Comparison of ENCODE assay signal across 15 mouse cellular contexts in the genomic region with DNA sequence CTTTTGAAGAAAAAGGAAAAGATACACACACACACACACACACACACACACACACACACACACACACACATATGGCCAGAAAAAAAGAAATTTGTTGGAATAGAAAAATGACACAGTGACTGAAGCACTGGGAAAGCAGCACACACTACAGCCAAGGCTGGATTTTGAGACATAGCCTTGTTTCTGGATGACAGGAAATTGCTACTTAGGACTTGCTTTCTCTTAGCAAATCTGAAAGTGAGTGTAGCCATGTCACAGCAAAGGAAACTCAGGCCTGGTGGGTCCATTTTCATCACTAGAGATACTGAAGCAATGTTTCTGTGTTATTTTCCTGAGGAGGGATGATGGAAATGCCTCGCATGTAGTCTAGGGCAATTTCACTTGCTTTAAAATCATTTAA.
DNase-seq lines count a peak whose midpoint lies in the region; ATAC-seq and TF ChIP-seq lines count a peak whose summit lies in the region.
"Had no signal": no experiment of that assay in that cellular context is flagged by ENCODE, and none has a peak within 500 bp of the region (broad histone marks: within the 10 kb centered on the region; RNA-seq: fewer than 3 reads in every experiment).

No protein-coding gene starts in this region.

- no peak for ATAC-seq in forebrain, embryonic 14.5 days
- peak; percentile 49; the same call in 1 of the 2 replicates for ATAC-seq in hindbrain, embryonic 11.5 days (ENCODE audit: low FRiP score)
- no peak for ATAC-seq in hindbrain, postnatal 0 days
- 0 out of 2 replicates have a peak, but pooled peaks have one; percentile 11 for ATAC-seq in midbrain, embryonic 11.5 days (ENCODE audit: low FRiP score)
- ATAC-seq in midbrain, embryonic 16.5 days = no peak
- ATAC-seq in limb, embryonic 12.5 days (ENCODE audit: insufficient number of reproducible peaks, insufficient read depth, low FRiP score, low TSS enrichment, low read depth) = no peak

- H3K4me3 ChIP-seq in forebrain, embryonic 10.5 days = no peak overlapping the region
- H3K4me3 ChIP-seq in forebrain, embryonic 14.5 days (ENCODE audit: low read depth, low read length) = no peak overlapping the region
- no peak overlapping the region for H3K4me3 ChIP-seq in hindbrain, embryonic 11.5 days (ENCODE audit: low read depth, low read length)
- H3K4me3 ChIP-seq in hindbrain, postnatal 0 days (ENCODE audit: low read length) = no peak overlapping the region
- H3K4me3 ChIP-seq in midbrain, embryonic 11.5 days (ENCODE audit: low read depth, low read length) = no peak overlapping the region
- no peak overlapping the region for H3K4me3 ChIP-seq in midbrain, embryonic 16.5 days (ENCODE audit: low read depth, low read length)
- H3K4me3 ChIP-seq in limb, embryonic 12.5 days (replicated peaks) = no peak overlapping the region
- H3K4me3 ChIP-seq: lung, embryonic 15.5 days had no signal

- no peak overlapping the region for H3K4me2 ChIP-seq in forebrain, embryonic 14.5 days (ENCODE audit: low read length)
- no peak overlapping the region for H3K4me2 ChIP-seq in hindbrain, embryonic 11.5 days (replicated peaks; ENCODE audit: low read depth, low read length)
- H3K4me2 ChIP-seq in hindbrain, postnatal 0 days (ENCODE audit: low read depth, low read length) = no peak overlapping the region
- H3K4me2 ChIP-seq in midbrain, embryonic 11.5 days = no peak overlapping the region
- H3K4me2 ChIP-seq in midbrain, embryonic 16.5 days (ENCODE audit: low read length) = no peak overlapping the region
- H3K4me2 ChIP-seq in limb, embryonic 12.5 days = 0 out of 2 replicates have a peak overlapping the region, but pooled peaks have one; percentile 15
- H3K4me2 ChIP-seq: lung, embryonic 15.5 days had no signal

- H3K36me3 ChIP-seq in forebrain, embryonic 10.5 days (replicated peaks) = no peaks in the 10 kb centered on the region
- no peaks in the 10 kb centered on the region for H3K36me3 ChIP-seq in forebrain, embryonic 14.5 days (ENCODE audit: control insufficient read depth, insufficient read depth, low read length)
- H3K36me3 ChIP-seq in hindbrain, embryonic 11.5 days (ENCODE audit: control insufficient read depth, insufficient read depth, low read length) = no peaks in the 10 kb centered on the region
- no peaks in the 10 kb centered on the region for H3K36me3 ChIP-seq in hindbrain, postnatal 0 days (ENCODE audit: insufficient read depth, low read length)
- H3K36me3 ChIP-seq in midbrain, embryonic 11.5 days (ENCODE audit: control insufficient read depth, insufficient read depth, low read length) = no peaks in the 10 kb centered on the region
- H3K36me3 ChIP-seq in midbrain, embryonic 16.5 days (ENCODE audit: control insufficient read depth, insufficient read depth, low read length) = no peaks in the 10 kb centered on the region
- H3K36me3 ChIP-seq in limb, embryonic 12.5 days = no peaks in the 10 kb centered on the region
- H3K36me3 ChIP-seq: lung, embryonic 15.5 days had no signal

- peak overlapping the region; percentile 76 for H3K27ac ChIP-seq in forebrain, embryonic 10.5 days
- no peak overlapping the region for H3K27ac ChIP-seq in forebrain, embryonic 14.5 days (ENCODE audit: low read depth, low read length)
- peak overlapping the region; percentile 54; the same call in 1 of the 2 replicates for H3K27ac ChIP-seq in hindbrain, embryonic 11.5 days (ENCODE audit: low read depth, low read length)
- H3K27ac ChIP-seq in hindbrain, postnatal 0 days = no peak overlapping the region
- H3K27ac ChIP-seq in midbrain, embryonic 11.5 days (ENCODE audit: low read depth, low read length) = no peak overlapping the region
- no peak overlapping the region for H3K27ac ChIP-seq in midbrain, embryonic 16.5 days (ENCODE audit: low read length)
- peak overlapping the region; percentile 41; the same call in 1 of the 2 replicates for H3K27ac ChIP-seq in limb, embryonic 12.5 days
- H3K27ac ChIP-seq: lung, embryonic 15.5 days had no signal

- H3K4me1 ChIP-seq in forebrain, embryonic 10.5 days = peaks cover 14% of the 10 kb centered on the region
- no peaks in the 10 kb centered on the region for H3K4me1 ChIP-seq in forebrain, embryonic 14.5 days (ENCODE audit: control insufficient read depth, insufficient read depth, low read length)
- no peaks in the 10 kb centered on the region for H3K4me1 ChIP-seq in hindbrain, embryonic 11.5 days (replicated peaks; ENCODE audit: control insufficient read depth, insufficient read depth, low read length)
- no peaks in the 10 kb centered on the region for H3K4me1 ChIP-seq in hindbrain, postnatal 0 days (ENCODE audit: insufficient read depth, low read length)
- H3K4me1 ChIP-seq in midbrain, embryonic 11.5 days (ENCODE audit: control insufficient read depth, insufficient read depth, low read length) = peaks cover 3% of the 10 kb centered on the region
- H3K4me1 ChIP-seq in midbrain, embryonic 16.5 days (ENCODE audit: control insufficient read depth, insufficient read depth, low read length) = no peaks in the 10 kb centered on the region
- peaks cover 8% of the 10 kb centered on the region; the same call in 1 of the 2 replicates for H3K4me1 ChIP-seq in limb, embryonic 12.5 days (replicated peaks)

- H3K27me3 ChIP-seq in forebrain, embryonic 10.5 days (ENCODE audit: poor library complexity, severe bottlenecking) = no peaks in the 10 kb centered on the region
- H3K27me3 ChIP-seq in forebrain, embryonic 14.5 days (replicated peaks; ENCODE audit: control insufficient read depth, insufficient read depth, low read length) = no peaks in the 10 kb centered on the region
- H3K27me3 ChIP-seq in hindbrain, embryonic 11.5 days (ENCODE audit: control insufficient read depth, insufficient read depth, low read length) = no peaks in the 10 kb centered on the region
- no peaks in the 10 kb centered on the region for H3K27me3 ChIP-seq in hindbrain, postnatal 0 days (ENCODE audit: insufficient read depth, low read length)
- H3K27me3 ChIP-seq in midbrain, embryonic 11.5 days (ENCODE audit: control insufficient read depth, insufficient read depth, low read length) = no peaks in the 10 kb centered on the region
- no peaks in the 10 kb centered on the region for H3K27me3 ChIP-seq in midbrain, embryonic 16.5 days (ENCODE audit: control insufficient read depth, insufficient read depth, low read depth, low read length)
- no peaks in the 10 kb centered on the region for H3K27me3 ChIP-seq in limb, embryonic 12.5 days
- H3K27me3 ChIP-seq: CH12.LX; lung, embryonic 15.5 days had no signal

- no peak overlapping the region for H3K9ac ChIP-seq in forebrain, embryonic 14.5 days (ENCODE audit: low read length)
- no peak overlapping the region for H3K9ac ChIP-seq in hindbrain, embryonic 11.5 days (ENCODE audit: low read depth, low read length)
- H3K9ac ChIP-seq in hindbrain, postnatal 0 days (replicated peaks; ENCODE audit: low read length) = no peak overlapping the region
- no peak overlapping the region for H3K9ac ChIP-seq in midbrain, embryonic 11.5 days (ENCODE audit: low read length)
- no peak overlapping the region for H3K9ac ChIP-seq in midbrain, embryonic 16.5 days (ENCODE audit: low read depth, low read length)
- H3K9ac ChIP-seq in limb, embryonic 12.5 days (replicated peaks) = no peak overlapping the region
- H3K9ac ChIP-seq: lung, embryonic 15.5 days had no signal

- H3K9me3 ChIP-seq in forebrain, embryonic 10.5 days = no peaks in the 10 kb centered on the region
- no peaks in the 10 kb centered on the region for H3K9me3 ChIP-seq in forebrain, embryonic 14.5 days (replicated peaks; ENCODE audit: control insufficient read depth, low read length)
- no peaks in the 10 kb centered on the region for H3K9me3 ChIP-seq in hindbrain, embryonic 11.5 days (ENCODE audit: control insufficient read depth, low read length)
- no peaks in the 10 kb centered on the region for H3K9me3 ChIP-seq in hindbrain, postnatal 0 days (ENCODE audit: low read length)
- no peaks in the 10 kb centered on the region for H3K9me3 ChIP-seq in midbrain, embryonic 11.5 days (ENCODE audit: control insufficient read depth, low read length)
- no peaks in the 10 kb centered on the region for H3K9me3 ChIP-seq in midbrain, embryonic 16.5 days (replicated peaks; ENCODE audit: control insufficient read depth, low read length, poor library complexity, severe bottlenecking)
- H3K9me3 ChIP-seq in limb, embryonic 12.5 days = no peaks in the 10 kb centered on the region
- H3K9me3 ChIP-seq: lung, embryonic 15.5 days had no signal

- DNase-seq in forebrain, embryonic 10.5 days (ENCODE audit: extremely low spot score, low spot score) = no peak
- DNase-seq in forebrain, embryonic 14.5 days (ENCODE audit: low spot score) = no peak
- peak; percentile 16 for DNase-seq in hindbrain, embryonic 11.5 days (ENCODE audit: low spot score)
- no peak for DNase-seq in hindbrain, postnatal 0 days (ENCODE audit: low spot score)
- DNase-seq in midbrain, embryonic 11.5 days (ENCODE audit: low spot score, missing footprints) = no peak
- no peak for DNase-seq in urinary bladder, postnatal 10 days (ENCODE audit: low spot score)
- DNase-seq: adrenal gland, postnatal 10 days; cerebellum, adult 18-20 months; gastrocnemius, postnatal 10 days; kidney, adult 2 months; right cerebral cortex, adult 18-20 months had no signal

- TF ChIP-seq CTCF in hindbrain, postnatal 0 days (IDR thresholded peaks at IDR 0.05; ENCODE audit: low read depth) = no peak

- WGBS in forebrain, embryonic 10.5 days = 26% methylated on average over 1 of the region's 1 CpGs
- 38% methylated on average over 1 of the region's 1 CpGs for WGBS in forebrain, embryonic 14.5 days
- 17% methylated on average over 1 of the region's 1 CpGs for WGBS in hindbrain, embryonic 11.5 days
- WGBS in hindbrain, postnatal 0 days = 53% methylated on average over 1 of the region's 1 CpGs
- WGBS in midbrain, embryonic 11.5 days = 63% methylated on average over 1 of the region's 1 CpGs
- WGBS in midbrain, embryonic 16.5 days = 29% methylated on average over 1 of the region's 1 CpGs
- WGBS in limb, embryonic 12.5 days = 5% methylated on average over 1 of the region's 1 CpGs

Comparison
In these comparisons a context has a peak if more than half of its experiments do, and no peak if none do; other contexts are left out.
1. H3K27ac ChIP-seq: peak in forebrain, embryonic 10.5 days (single experiment), hindbrain, embryonic 11.5 days (single experiment) and limb, embryonic 12.5 days (single experiment); none in forebrain, embryonic 14.5 days (single experiment), hindbrain, postnatal 0 days (single experiment), midbrain, embryonic 11.5 days (single experiment) and midbrain, embryonic 16.5 days (single experiment).
2. ATAC-seq: peak in hindbrain, embryonic 11.5 days (single experiment) and midbrain, embryonic 11.5 days (single experiment); none in forebrain, embryonic 14.5 days (single experiment), hindbrain, postnatal 0 days (single experiment), midbrain, embryonic 16.5 days (single experiment) and limb, embryonic 12.5 days (single experiment).